Mouse (Mus musculus) heart, adult 2 months (tissue): ENCODE data around the gene Erv3. TPM values are rescaled to one million over a fixed set of nuclear protein-coding genes. Genes with fewer than 3 reads are reported as not detected.
"Not testable (repeated sequence)": the region's sequence is repeated elsewhere in the genome, so short reads cannot be mapped to it uniquely, and the experiment has no call there.

ENCODE experiments used
- DNase-seq, 2 experiments: peaks; one replicate each; pipeline ENCODE4 v3.0.0; 2021
- H3K27ac ChIP-seq: fragments of 200-600 bp; 2 replicates; pipeline ENCODE4 v1.8.1; 2022
- H3K27me3 ChIP-seq: fragments of 200-500 bp; 2 replicates; pipeline ENCODE4 v1.6.1; 2012; ENCODE audit warnings: mild to moderate bottlenecking, low read length, inconsistent platforms, mixed read lengths; ENCODE audit not compliant: control insufficient read depth, insufficient read depth
- H3K36me3 ChIP-seq: fragments of 200-500 bp; 2 replicates; pipeline ENCODE4 v1.6.1; 2012; ENCODE audit warnings: low read length, inconsistent platforms; ENCODE audit not compliant: control insufficient read depth, insufficient read depth
- H3K4me1 ChIP-seq: fragments of 200-500 bp; 2 replicates; pipeline ENCODE4 v1.6.1; 2011; ENCODE audit warnings: low read length; ENCODE audit not compliant: control insufficient read depth, insufficient read depth
- H3K4me3 ChIP-seq: fragments of 200-600 bp; 2 replicates; pipeline ENCODE4 v1.8.1; 2022
- H3K79me2 ChIP-seq: fragments of 200-500 bp; replicated peaks from 2 replicates; pipeline ENCODE4 v1.6.1; 2012; ENCODE audit warnings: mild to moderate bottlenecking, inconsistent platforms, low read length, moderate library complexity, mixed read lengths; ENCODE audit not compliant: control insufficient read depth, insufficient read depth
- H3K9ac ChIP-seq: fragments of 200-500 bp; 2 replicates; pipeline ENCODE4 v1.6.1; 2012; ENCODE audit warnings: low read depth, mild to moderate bottlenecking, control low read depth, inconsistent platforms, low read length, mixed read lengths
- CTCF ChIP-seq: fragments of 200-600 bp; IDR thresholded peaks from 2 replicates; pipeline ENCODE4 v1.8.1; 2022; ENCODE audit warnings: antibody characterized with exemption, mild to moderate bottlenecking, moderate library complexity
- EP300 ChIP-seq: fragments of 200-500 bp; IDR thresholded peaks from 2 replicates; pipeline ENCODE4 v1.6.1; 2011; ENCODE audit warnings: low read depth, low read length, control low read depth; ENCODE audit not compliant: insufficient read depth
- POLR2A ChIP-seq: fragments of 200-500 bp; IDR thresholded peaks from 2 replicates; pipeline ENCODE4 v1.6.1; 2011; ENCODE audit warnings: mild to moderate bottlenecking, low read depth, low read length, control low read depth; ENCODE audit not compliant: insufficient read depth
- WGBS: fragments of 180-500 bp; shearing (Covaris S2); methylation state at CpG from one replicate; pipeline ENCODE4 v1.1.7; 2018; 5-methylcytosine and 5-hydroxymethylcytosine counted together
- intact Hi-C: fragments of 180-260 bp; cut with DNase I; formaldehyde crosslinking; loops from one replicate; pipeline ENCODE4 v1.15.1; 2025
- polyA plus RNA-seq: library from polyadenylated mRNA; depleted of rRNA; stranded (reverse); fragments of >200 nt; gene quantifications from 2 replicates; pipeline ENCODE4 v1.2.3, GENCODE M21; 2012
- total RNA-seq, 2 experiments: library from RNA; stranded (reverse); gene quantifications; 2 replicates each; pipeline ENCODE4 v1.2.3; 2021

Gene Erv3
- total and polyA plus RNA-seq, 3 experiments: not detected

- no peak overlapping the region for H3K9ac ChIP-seq
- no peaks in the 10 kb centered on the region for H3K79me2 ChIP-seq
- TF ChIP-seq CTCF: no peak
- no peak for TF ChIP-seq POLR2A
- no peak for TF ChIP-seq EP300
- no peak overlapping the region for H3K4me3 ChIP-seq
- intact Hi-C loops: no loop called here
- H3K27me3 ChIP-seq: no peaks in the 10 kb centered on the region
- H3K36me3 ChIP-seq: no peaks in the 10 kb centered on the region
- no peak overlapping the region for H3K27ac ChIP-seq
- no peak for DNase-seq
- peaks cover 2% of the 10 kb centered on the region; the same call in 1 of the 2 replicates for H3K4me1 ChIP-seq
- WGBS: 58% methylated on average over 2 of the region's 2 CpGs
Observed at GRCm38 (mm10) chr2:131841321-131841693, 18.2 kb downstream of the Erv3 start.

GRCm38 (mm10) chr2:131840611-131841320 lies 18.8 kb downstream of the Erv3 start:
- Histone ChIP-seq H3K4me3 (no peak overlapping the region), H3K36me3 (no peaks in the 10 kb centered on the region), H3K9ac (no peak overlapping the region), H3K4me1 (no peaks in the 10 kb centered on the region), H3K27ac (no peak overlapping the region), H3K79me2 (no peaks in the 10 kb centered on the region), H3K27me3 (no peaks in the 10 kb centered on the region)
- no peak for DNase-seq
- no peak for TF ChIP-seq EP300
- no peak for TF ChIP-seq POLR2A
- TF ChIP-seq CTCF: no peak
- 34% methylated on average over 9 of the region's 9 CpGs for WGBS
- intact Hi-C loops: no loop called here

- WGBS: 97% methylated on average over 1 of the region's 1 CpGs
- TF ChIP-seq POLR2A (no peak), CTCF (no peak), EP300 (no peak)
- intact Hi-C loops: no loop called here
- H3K27me3 ChIP-seq: no peaks in the 10 kb centered on the region
- DNase-seq: no peak
- no peak overlapping the region for H3K4me3 ChIP-seq
- H3K36me3 ChIP-seq: no peaks in the 10 kb centered on the region
- no peak overlapping the region for H3K27ac ChIP-seq
- no peak overlapping the region for H3K9ac ChIP-seq
- H3K4me1 ChIP-seq: no peaks in the 10 kb centered on the region
- H3K79me2 ChIP-seq: no peaks in the 10 kb centered on the region
Observed at GRCm38 (mm10) chr2:131834296-131834695, 25.3 kb downstream of the Erv3 start.

- H3K36me3 ChIP-seq: no peaks in the 10 kb centered on the region
- no peak for DNase-seq
- H3K9ac ChIP-seq: no peak overlapping the region
- intact Hi-C loops: no loop called here
- no peak overlapping the region for H3K27ac ChIP-seq
- no peak overlapping the region for H3K4me3 ChIP-seq
- no peak for TF ChIP-seq CTCF
- TF ChIP-seq EP300: no peak
- no peak for TF ChIP-seq POLR2A
- whole genome bisulfite sequencing: 44% methylated on average over 2 of the region's 2 CpGs
- peaks cover 1% of the 10 kb centered on the region; the same call in 1 of the 2 replicates for H3K4me1 ChIP-seq
- no peaks in the 10 kb centered on the region for H3K79me2 ChIP-seq
- H3K27me3 ChIP-seq: no peaks in the 10 kb centered on the region
Observed at GRCm38 (mm10) chr2:131831861-131832260, 27.7 kb downstream of the Erv3 start.

GRCm38 (mm10) chr2:131830945-131831344 lies 28.6 kb downstream of the Erv3 start:
- H3K27ac ChIP-seq, H3K79me2 ChIP-seq, H3K4me1 ChIP-seq, H3K27me3 ChIP-seq, H3K9ac ChIP-seq, intact Hi-C loops, H3K36me3 ChIP-seq, H3K4me3 ChIP-seq, DNase-seq: not testable (repeated sequence)
- WGBS: 82% methylated on average over 4 of the region's 4 CpGs

GRCm38 (mm10) chr2:131827999-131828975 lies 31.3 kb downstream of the Erv3 start:
- H3K79me2 ChIP-seq: no peaks in the 10 kb centered on the region
- H3K27me3 ChIP-seq: no peaks in the 10 kb centered on the region
- H3K9ac ChIP-seq: no peak overlapping the region
- peaks cover 1% of the 10 kb centered on the region; the same call in 1 of the 2 replicates for H3K4me1 ChIP-seq
- TF ChIP-seq POLR2A (no peak), CTCF (peak; percentile 81), EP300 (no peak)
- WGBS: 43% methylated on average over 18 of the region's 18 CpGs
- intact Hi-C loops: loop anchor here (1.0 to 2.0 kb wide), 2 partner anchors 113 to 121 kb away; no protein-coding TSS in a partner anchor
- H3K36me3 ChIP-seq: no peaks in the 10 kb centered on the region
- H3K27ac ChIP-seq: no peak overlapping the region
- no peak overlapping the region for H3K4me3 ChIP-seq
- peak; percentile 17 to 28 for DNase-seq
